Mouse (Mus musculus) myocyte (in vitro differentiated cells): ENCODE results near the gene Smpdl3b. TPM values are rescaled to one million over a fixed set of nuclear protein-coding genes. Genes with fewer than 3 reads are reported as not detected.
A peak's percentile ranks its signal among the peaks of the same experiment; 100 is the strongest.
"Not testable (repeated sequence)": the region's sequence is repeated elsewhere in the genome, so short reads cannot be mapped to it uniquely, and the experiment has no call there.

Experiments used
- H3K27me3 ChIP-seq: one replicate; pipeline ENCODE4 v1.6.1; 2011; ENCODE audit not compliant: control insufficient read depth, insufficient read depth, insufficient read length
- H3K36me3 ChIP-seq: one replicate; pipeline ENCODE4 v1.6.1; 2011; ENCODE audit not compliant: control insufficient read depth, insufficient read depth
- H3K4me2 ChIP-seq: one replicate; pipeline ENCODE4 v1.6.1; 2011; ENCODE audit warnings: low read depth, control low read depth
- H3K4me3 ChIP-seq: one replicate; pipeline ENCODE4 v1.5.1; 2011; ENCODE audit warnings: mild to moderate bottlenecking, control low read depth, moderate library complexity
- H3K79me2 ChIP-seq: one replicate; pipeline ENCODE4 v1.6.1; 2011; ENCODE audit not compliant: control insufficient read depth, insufficient read depth
- H3ac ChIP-seq: one replicate; pipeline ENCODE4 v1.6.1; 2011; ENCODE audit not compliant: control insufficient read depth, insufficient read length
- CEBPB ChIP-seq: IDR thresholded peaks from 2 replicates; pipeline ENCODE4 v1.6.1; 2011; ENCODE audit warnings: mild to moderate bottlenecking, moderate library complexity; ENCODE audit not compliant: poor library complexity, insufficient read depth, severe bottlenecking
- E2F4 ChIP-seq: IDR thresholded peaks from one replicate; pipeline ENCODE4 v1.6.1; 2011; ENCODE audit warnings: mild to moderate bottlenecking, control low read depth, moderate library complexity; ENCODE audit not compliant: insufficient read depth
- MAX ChIP-seq: IDR thresholded peaks from one replicate; pipeline ENCODE4 v1.6.1; 2011; ENCODE audit warnings: low read depth, mild to moderate bottlenecking, control low read depth
- MYOD1 ChIP-seq, 3 experiments: IDR thresholded peaks; one replicate each; pipeline ENCODE4 v1.6.1; 2011; ENCODE audit warnings: control low read depth in 2 of 3, low read depth in 2 of 3, mild to moderate bottlenecking in 2 of 3, moderate library complexity in 1 of 3; ENCODE audit not compliant: insufficient read length in 2 of 3, control insufficient read depth in 1 of 3
- MYOG ChIP-seq, 3 experiments: IDR thresholded peaks; one replicate each; pipeline ENCODE4 v1.6.1; 2011; ENCODE audit warnings: control low read depth in 2 of 3, low read depth in 2 of 3, mild to moderate bottlenecking in 2 of 3; ENCODE audit not compliant: insufficient read length in 2 of 3, control insufficient read depth in 1 of 3, insufficient read depth in 1 of 3
- POLR2A ChIP-seq: IDR thresholded peaks from one replicate; pipeline ENCODE4 v1.6.1; 2011; ENCODE audit warnings: low read depth, mild to moderate bottlenecking, control low read depth, moderate library complexity; ENCODE audit not compliant: insufficient read length
- POLR2AphosphoS2 ChIP-seq: IDR thresholded peaks from one replicate; pipeline ENCODE4 v1.6.1; 2011; ENCODE audit warnings: low read depth, control low read depth; ENCODE audit not compliant: insufficient read length
- REST ChIP-seq: IDR thresholded peaks from one replicate; pipeline ENCODE4 v1.6.1; 2011; ENCODE audit warnings: mild to moderate bottlenecking, control low read depth, moderate library complexity; ENCODE audit not compliant: insufficient read depth, insufficient read length
- SRF ChIP-seq: IDR thresholded peaks from one replicate; pipeline ENCODE4 v1.6.1; 2011; ENCODE audit warnings: low read depth; ENCODE audit not compliant: control insufficient read depth, insufficient read length
- TCF12 ChIP-seq: IDR thresholded peaks from one replicate; pipeline ENCODE4 v1.6.1; 2011; ENCODE audit warnings: mild to moderate bottlenecking, control low read depth; ENCODE audit not compliant: poor library complexity, insufficient read depth, severe bottlenecking
- TCF3 ChIP-seq: IDR thresholded peaks from one replicate; pipeline ENCODE4 v1.6.1; 2011; ENCODE audit warnings: low read depth, control low read depth; ENCODE audit not compliant: insufficient read length
- USF1 ChIP-seq: IDR thresholded peaks from one replicate; pipeline ENCODE4 v1.6.1; 2011; ENCODE audit warnings: low read depth, mild to moderate bottlenecking, control low read depth, moderate library complexity
- polyA plus RNA-seq: library from polyadenylated mRNA; unstranded; fragments of >200 nt; fragmentation: generic; extraction: Trizol; gene quantifications from one replicate; pipeline ENCODE4 v1.2.1, GENCODE M21; 2012; ENCODE audit warnings: missing spikeins

Gene Smpdl3b
- polyA plus RNA-seq, 1 experiment: 18.0 TPM

DNA sequence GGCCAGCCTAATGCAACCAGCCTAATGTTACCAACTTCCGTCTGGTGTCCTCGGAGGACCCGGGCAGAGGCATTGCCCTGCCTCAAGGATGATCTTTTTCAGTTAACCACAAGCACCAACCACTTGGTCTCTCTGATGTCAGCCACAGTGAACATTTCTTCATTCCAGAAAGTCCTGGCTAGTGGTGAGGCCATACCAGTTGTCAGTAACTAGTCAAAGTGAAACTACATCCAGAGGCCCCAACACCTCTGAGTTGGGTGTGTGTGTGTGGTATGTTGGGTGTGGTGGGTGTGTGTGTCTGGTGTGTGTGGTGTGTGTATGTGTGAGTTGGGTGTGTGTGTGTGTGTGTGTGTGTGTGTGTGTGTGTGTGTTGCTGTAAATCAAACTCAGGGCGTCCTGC is 8.3 kb downstream of the Smpdl3b start:
- peak overlapping the region; percentile 13 for H3K4me2 ChIP-seq
- peak in 1 of 3 experiments; percentile 32 for TF ChIP-seq MYOD1 (IDR thresholded peaks at IDR 0.05; ENCODE audit: control insufficient read depth in 1 of 3, insufficient read length in 2 of 3, low read depth in 2 of 3)
- no peak for TF ChIP-seq TCF3
- TF ChIP-seq USF1: no peak
- TF ChIP-seq E2F4: no peak
- TF ChIP-seq SRF: no peak
- TF ChIP-seq CEBPB: no peak
- TF ChIP-seq POLR2AphosphoS2: no peak
- no peak for TF ChIP-seq POLR2A
- TF ChIP-seq MAX: no peak
- peak in 2 of 3 experiments; percentile 51 to 69 for TF ChIP-seq MYOG (IDR thresholded peaks at IDR 0.05; ENCODE audit: control insufficient read depth in 1 of 3, insufficient read depth in 1 of 3, insufficient read length in 2 of 3, low read depth in 2 of 3)
- TF ChIP-seq REST: no peak
- no peak for TF ChIP-seq TCF12
- H3K4me3 ChIP-seq: no peak overlapping the region
- no peak overlapping the region for H3ac ChIP-seq
- H3K27me3 ChIP-seq: no peaks in the 10 kb centered on the region
- no peaks in the 10 kb centered on the region for H3K79me2 ChIP-seq
- H3K36me3 ChIP-seq: no peaks in the 10 kb centered on the region

DNA sequence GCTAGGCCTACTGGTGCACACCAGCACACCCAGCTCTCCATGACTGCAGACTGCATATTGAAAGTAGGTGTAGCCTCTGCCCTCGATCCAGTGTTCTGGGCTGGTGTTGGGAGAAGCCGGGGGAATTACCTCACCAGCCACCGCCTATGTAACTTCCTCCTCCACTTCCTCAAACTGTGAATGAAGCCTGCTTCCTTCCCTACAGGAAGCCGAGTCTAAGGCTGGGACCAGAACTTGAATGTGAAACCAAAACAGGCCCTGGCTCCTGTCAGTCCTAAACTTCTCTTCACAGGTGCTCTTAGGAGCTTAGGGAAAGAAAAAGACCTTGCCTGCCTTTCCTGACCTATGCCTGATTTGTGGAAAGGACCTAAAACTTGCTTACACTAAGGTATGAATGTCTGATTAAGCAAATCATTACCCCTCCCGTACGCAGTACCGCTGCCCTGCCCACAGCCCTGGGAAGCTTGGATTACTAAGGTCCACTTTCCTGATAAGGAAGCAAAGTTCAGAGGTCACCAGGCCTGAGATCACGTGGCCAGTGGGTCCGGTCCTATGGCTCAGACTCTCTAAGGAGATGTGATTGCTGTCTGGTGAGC is 9.3 kb downstream of the Smpdl3b start:
- H3K4me3 ChIP-seq: no peak overlapping the region
- TF ChIP-seq MYOG (IDR thresholded peaks at IDR 0.05; ENCODE audit: control insufficient read depth in 1 of 3, insufficient read depth in 1 of 3, insufficient read length in 2 of 3, low read depth in 2 of 3) (no peak), MAX (no peak), POLR2A (no peak), MYOD1 (IDR thresholded peaks at IDR 0.05; ENCODE audit: control insufficient read depth in 1 of 3, insufficient read length in 2 of 3, low read depth in 2 of 3) (no peak), USF1 (no peak), TCF12 (no peak), CEBPB (no peak)
- H3K79me2 ChIP-seq: no peaks in the 10 kb centered on the region

DNA sequence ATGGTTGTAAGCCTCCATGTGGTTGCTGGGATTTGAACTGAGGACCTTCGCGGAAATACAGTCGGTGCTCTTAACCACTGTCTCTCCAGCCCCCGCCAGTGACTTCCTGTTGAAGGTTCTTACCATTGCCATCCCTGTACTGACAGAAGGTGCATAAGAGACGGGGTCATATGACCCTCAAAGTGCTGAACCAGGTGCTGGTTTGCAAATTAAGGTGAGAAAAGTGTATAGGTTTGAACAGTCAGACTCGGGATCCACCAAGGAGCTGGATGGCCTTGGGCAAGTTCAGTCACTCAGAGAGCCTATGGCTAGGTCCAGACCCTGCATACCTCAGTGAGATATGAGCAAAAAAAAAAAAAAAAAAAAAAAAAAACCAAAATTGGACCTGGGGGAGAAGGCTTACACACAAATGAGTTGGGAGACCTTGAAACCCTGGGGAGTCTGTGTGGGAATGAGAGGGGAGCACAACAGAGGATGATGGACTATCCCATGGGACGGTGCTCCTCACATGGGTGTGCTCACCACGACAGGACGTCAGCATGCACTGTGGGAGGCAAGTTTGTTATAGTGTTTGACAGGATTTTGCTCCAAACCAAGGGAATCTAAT is 10.0 kb downstream of the Smpdl3b start:
- no peak overlapping the region for H3K4me2 ChIP-seq
- H3ac ChIP-seq: no peak overlapping the region
- TF ChIP-seq POLR2A: no peak
- no peak for TF ChIP-seq TCF3
- no peak for TF ChIP-seq MYOD1 (IDR thresholded peaks at IDR 0.05; ENCODE audit: control insufficient read depth in 1 of 3, insufficient read length in 2 of 3, low read depth in 2 of 3)
- no peak for TF ChIP-seq CEBPB
- TF ChIP-seq POLR2AphosphoS2: no peak
- no peak for TF ChIP-seq REST
- no peak for TF ChIP-seq E2F4
- no peaks in the 10 kb centered on the region for H3K27me3 ChIP-seq
- H3K36me3 ChIP-seq: no peaks in the 10 kb centered on the region
- no peak overlapping the region for H3K4me3 ChIP-seq
- no peaks in the 10 kb centered on the region for H3K79me2 ChIP-seq

More for the DNA sequence above, 9.3 kb downstream of the Smpdl3b start:
- H3K27me3 ChIP-seq: no peaks in the 10 kb centered on the region
- no peaks in the 10 kb centered on the region for H3K36me3 ChIP-seq
- H3ac ChIP-seq: no peak overlapping the region
- H3K4me2 ChIP-seq: peak overlapping the region; percentile 39

DNA sequence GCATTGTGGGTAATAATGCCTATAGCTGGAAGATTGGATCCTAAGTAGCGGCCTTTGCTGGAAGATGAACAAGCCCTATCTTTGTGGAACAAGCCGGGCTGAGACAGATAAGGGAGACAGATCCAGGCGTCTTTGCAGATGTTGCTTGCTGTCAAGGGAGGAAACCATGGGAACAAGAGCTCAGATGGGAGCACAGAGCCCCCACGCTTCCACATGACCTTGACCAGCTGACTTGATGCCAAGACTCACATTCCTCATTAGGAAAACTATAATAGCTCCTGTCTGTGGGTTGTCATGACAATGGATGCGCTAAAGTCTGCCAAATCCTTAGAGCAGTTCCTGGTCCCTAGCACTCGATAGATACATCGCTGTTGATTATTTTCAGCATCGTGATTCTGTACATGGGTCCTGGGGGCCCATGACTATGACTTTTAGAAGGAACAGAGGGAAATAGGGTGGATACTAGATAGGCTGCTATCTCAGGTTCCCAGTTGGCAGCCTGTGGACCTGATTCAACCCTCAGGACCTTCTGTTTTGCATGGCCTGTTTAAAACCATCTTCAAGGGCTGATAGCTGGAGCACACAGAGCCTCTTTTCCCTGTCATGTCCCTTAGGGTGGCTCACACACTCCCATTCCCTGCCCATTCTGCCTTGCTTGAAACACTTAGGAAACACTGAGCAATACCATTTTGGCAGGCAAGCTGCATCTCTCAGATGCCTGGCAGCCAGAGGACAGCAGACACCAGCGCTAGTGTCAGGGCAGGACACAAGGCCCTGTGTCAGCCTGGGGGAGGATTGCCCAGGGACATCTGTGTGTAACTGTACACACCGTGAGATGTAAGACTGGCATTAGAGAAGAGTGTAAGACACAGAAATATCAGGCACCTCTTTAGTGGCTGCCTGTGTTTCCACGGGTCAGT is 12.8 kb downstream of the Smpdl3b start:
- no peaks in the 10 kb centered on the region for H3K27me3 ChIP-seq
- peak in 1 of 3 experiments; percentile 3 for TF ChIP-seq MYOG (IDR thresholded peaks at IDR 0.05; ENCODE audit: control insufficient read depth in 1 of 3, insufficient read depth in 1 of 3, insufficient read length in 2 of 3, low read depth in 2 of 3)
- TF ChIP-seq POLR2A: no peak
- no peak for TF ChIP-seq USF1
- TF ChIP-seq TCF3: no peak
- TF ChIP-seq E2F4: no peak
- TF ChIP-seq REST: no peak
- TF ChIP-seq CEBPB: no peak
- TF ChIP-seq SRF: no peak
- H3K79me2 ChIP-seq: no peaks in the 10 kb centered on the region
- no peak overlapping the region for H3ac ChIP-seq
- H3K4me3 ChIP-seq: no peak overlapping the region
- H3K4me2 ChIP-seq: no peak overlapping the region
- H3K36me3 ChIP-seq: peaks cover 4% of the 10 kb centered on the region

DNA sequence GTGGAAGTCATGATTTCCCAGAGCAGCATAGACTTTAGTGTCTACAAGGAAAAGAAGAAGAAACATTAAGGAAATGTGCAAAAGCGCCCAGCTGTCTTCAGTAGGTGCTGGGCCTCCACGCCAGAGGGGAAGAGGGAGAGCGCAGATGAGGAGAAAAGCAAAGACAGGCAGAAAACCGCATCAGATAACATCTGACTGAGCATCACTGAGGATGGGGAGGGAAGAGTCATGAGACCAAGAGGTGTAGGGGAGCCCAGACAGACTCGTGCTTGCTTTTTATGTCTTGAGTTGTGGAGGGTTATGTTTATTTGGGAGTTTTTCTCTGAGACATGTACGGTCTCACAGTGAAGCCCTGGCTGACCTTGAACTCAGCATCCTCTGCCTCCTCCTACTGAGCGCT is 15.6 kb downstream of the Smpdl3b start:
- Histone ChIP-seq H3K79me2 (no peaks in the 10 kb centered on the region), H3K36me3 (peaks cover 4% of the 10 kb centered on the region), H3K27me3 (no peaks in the 10 kb centered on the region), H3ac (no peak overlapping the region), H3K4me2 (no peak overlapping the region), H3K4me3 (no peak overlapping the region)
- TF ChIP-seq SRF: no peak
- TF ChIP-seq E2F4: no peak
- TF ChIP-seq MYOD1 (IDR thresholded peaks at IDR 0.05; ENCODE audit: control insufficient read depth in 1 of 3, insufficient read length in 2 of 3, low read depth in 2 of 3): no peak
- TF ChIP-seq MYOG (IDR thresholded peaks at IDR 0.05; ENCODE audit: control insufficient read depth in 1 of 3, insufficient read depth in 1 of 3, insufficient read length in 2 of 3, low read depth in 2 of 3): no peak
- no peak for TF ChIP-seq CEBPB

DNA sequence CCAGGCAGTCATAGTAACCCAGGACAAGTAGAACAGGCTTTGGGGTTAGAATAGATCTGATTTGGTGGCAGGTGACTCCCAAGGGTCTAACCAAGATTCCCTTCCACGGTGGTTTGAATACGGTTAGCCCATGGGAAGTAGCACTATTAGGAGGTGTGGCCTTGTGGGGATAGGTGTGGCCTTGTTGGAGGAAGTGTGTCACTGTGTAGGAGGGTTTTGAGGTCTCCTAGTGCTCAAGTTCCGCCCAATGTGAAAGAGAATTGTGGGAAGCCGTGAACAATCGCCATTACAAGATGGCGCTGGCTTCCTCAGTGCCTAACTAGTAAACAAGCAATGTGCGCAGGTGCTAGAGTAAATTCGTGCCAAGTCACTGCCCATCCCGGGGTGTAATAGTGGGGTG is 19.9 kb downstream of the Smpdl3b start:
- not testable (repeated sequence) for H3K4me3 ChIP-seq, H3K27me3 ChIP-seq, H3K36me3 ChIP-seq, H3K79me2 ChIP-seq, H3ac ChIP-seq, H3K4me2 ChIP-seq
